Mouse (Mus musculus) heart, adult 2 months (tissue): Measurements from ENCODE around the gene Syn3.

Source experiments
- CTCF ChIP-seq: fragments of 200-600 bp; IDR thresholded peaks from 2 replicates; pipeline ENCODE4 v1.8.1; 2022; ENCODE audit warnings: antibody characterized with exemption, mild to moderate bottlenecking, moderate library complexity
- EP300 ChIP-seq: fragments of 200-500 bp; IDR thresholded peaks from 2 replicates; pipeline ENCODE4 v1.6.1; 2011; ENCODE audit warnings: low read depth, low read length, control low read depth; ENCODE audit not compliant: insufficient read depth
- POLR2A ChIP-seq: fragments of 200-500 bp; IDR thresholded peaks from 2 replicates; pipeline ENCODE4 v1.6.1; 2011; ENCODE audit warnings: mild to moderate bottlenecking, low read depth, low read length, control low read depth; ENCODE audit not compliant: insufficient read depth

- TF ChIP-seq CTCF (no peak), POLR2A (no peak), EP300 (no peak)
Observed at GRCm38 (mm10) chr10:86203915-86204314, 294.8 kb downstream of the Syn3 start.
